Mouse (Mus musculus) cerebellum, adult 11-12 months (tissue): Measurements from ENCODE around the gene Casp14.
"Not testable (repeated sequence)": the region's sequence is repeated elsewhere in the genome, so short reads cannot be mapped to it uniquely, and the experiment has no call there.

Experiments
- DNase-seq: peaks from one replicate; pipeline ENCODE4 v3.0.0; 2022

Gene Casp14

GRCm38 (mm10) chr10:78666696-78667095 is 51.4 kb downstream of the Casp14 start:
- not testable (repeated sequence) for DNase-seq

GRCm38 (mm10) chr10:78664546-78664945 is 53.5 kb downstream of the Casp14 start:
- no peak for DNase-seq
